Mouse (Mus musculus): ENCODE measurements around the gene Dydc1.

DNA sequence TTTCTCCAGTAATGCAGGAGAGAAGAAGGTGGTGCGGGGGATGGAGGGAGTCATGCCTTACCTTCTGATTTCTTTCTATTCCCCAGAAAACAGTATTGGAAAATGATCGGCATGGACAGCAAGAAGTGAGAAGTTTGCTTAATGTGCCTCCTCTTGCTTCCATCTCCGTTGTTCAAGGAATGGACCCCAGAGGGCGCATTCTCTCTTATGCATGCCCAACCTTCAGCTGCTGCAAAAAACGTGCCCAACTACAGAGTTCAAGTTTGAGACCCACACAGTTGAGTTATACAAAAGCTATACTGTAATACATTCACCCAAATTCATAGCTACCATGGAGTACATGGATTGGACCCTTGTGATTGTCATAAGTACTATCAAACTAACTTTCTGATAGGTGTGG is 20.2 kb upstream of the Dydc1 start:
- TF ChIP-seq POLR2A (IDR thresholded peaks at IDR 0.05; ENCODE audit: insufficient read depth, low read depth, low read length): no peak
- TF ChIP-seq CTCF (IDR thresholded peaks at IDR 0.05; ENCODE audit: insufficient read depth, low read depth, low read length): no peak
